Mouse (Mus musculus): ENCODE data around the gene Fnbp1.
A peak's percentile ranks its signal among the peaks of the same experiment; 100 is the strongest.

Gene Fnbp1

DNA sequence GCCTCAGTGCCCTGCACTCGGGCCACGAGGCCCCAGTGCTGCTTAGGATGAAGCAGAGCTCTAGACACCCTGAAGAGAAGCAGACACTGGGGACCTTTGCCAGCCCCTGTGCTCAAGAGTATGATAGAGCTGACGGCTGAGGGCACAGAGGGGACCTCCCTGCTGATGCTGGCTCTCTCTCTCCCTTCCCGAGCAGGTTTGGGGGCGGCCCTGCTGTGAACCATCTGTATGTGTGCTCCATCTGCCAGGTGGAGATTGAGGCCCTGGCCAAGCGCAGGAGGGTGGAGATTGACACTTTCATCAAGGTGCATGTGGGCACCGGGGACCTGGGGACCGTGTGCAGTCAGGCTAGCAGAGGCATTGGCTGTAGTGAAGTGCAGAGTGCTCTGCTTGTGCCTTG lies 123.3 kb downstream of the Fnbp1 start:
- no peak for DNase-seq

- DNase-seq, result no peak
These were observed 124.0 kb downstream of the Fnbp1 start for GRCm38 (mm10) chr2:31017625-31018317.

DNA sequence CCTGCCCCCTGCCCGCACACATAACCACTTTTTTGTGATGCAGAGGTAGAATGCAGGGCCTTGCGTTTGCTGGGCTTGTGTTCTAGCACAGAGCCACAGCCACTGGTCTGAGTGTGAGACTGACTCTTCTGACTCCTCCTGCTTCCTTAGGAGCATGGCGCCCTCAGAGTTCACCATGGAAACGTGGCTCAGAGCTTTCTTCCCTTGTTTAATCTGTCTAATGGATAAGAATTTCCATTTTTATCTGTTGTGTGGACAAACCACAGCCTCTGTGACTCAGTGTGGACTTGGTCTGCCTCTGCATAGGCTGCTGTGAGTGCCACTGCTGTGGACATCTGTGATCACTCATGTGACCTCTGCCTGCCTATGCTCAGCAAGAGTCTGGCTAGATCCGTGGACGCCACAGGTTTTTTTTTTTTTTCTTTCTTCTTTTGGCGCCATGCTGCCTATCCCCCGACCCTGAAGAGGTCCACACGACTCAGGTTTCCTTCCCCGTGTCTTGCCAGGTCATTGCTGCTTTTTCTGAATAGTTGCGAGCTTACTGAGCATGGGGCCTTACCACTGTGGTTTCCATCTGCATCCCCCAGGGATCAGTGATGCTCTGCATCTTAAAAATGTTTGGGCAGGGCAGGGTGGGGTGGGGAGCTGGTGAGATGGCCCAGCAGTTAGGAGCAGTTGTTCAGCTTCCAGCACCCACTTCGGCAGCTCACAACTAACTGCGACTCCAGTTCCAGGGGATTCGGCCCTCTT lies 128.3 kb downstream of the Fnbp1 start:
- no peak for DNase-seq

DNA sequence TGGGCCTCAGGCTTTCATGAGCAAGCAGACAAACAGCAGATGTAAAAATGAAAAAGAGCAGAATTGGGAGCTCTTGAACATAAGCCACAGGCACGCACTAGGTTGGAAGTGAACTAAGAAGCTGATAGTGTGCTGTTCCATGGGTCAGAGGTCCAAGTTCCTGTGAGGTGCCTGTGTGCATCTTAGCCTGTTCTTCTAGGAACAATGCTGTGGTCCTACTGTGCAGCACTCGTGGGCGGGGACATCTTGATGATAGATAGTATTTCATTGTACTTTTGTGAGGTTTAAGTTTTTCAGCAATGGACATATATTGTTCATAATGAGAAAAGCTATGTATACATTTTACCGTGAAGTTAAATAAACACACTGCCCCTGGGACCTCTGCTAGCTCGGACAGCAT lies 134.6 kb downstream of the Fnbp1 start:
- DNase-seq, result no peak

GRCm38 (mm10) chr2:31006434-31006833 lies 135.4 kb downstream of the Fnbp1 start:
- no peak for DNase-seq

- no peak for DNase-seq
These were observed 136.4 kb downstream of the Fnbp1 start for GRCm38 (mm10) chr2:31005453-31005852.

GRCm38 (mm10) chr2:31002857-31003256 lies 139.0 kb downstream of the Fnbp1 start:
- no peak for DNase-seq

DNA sequence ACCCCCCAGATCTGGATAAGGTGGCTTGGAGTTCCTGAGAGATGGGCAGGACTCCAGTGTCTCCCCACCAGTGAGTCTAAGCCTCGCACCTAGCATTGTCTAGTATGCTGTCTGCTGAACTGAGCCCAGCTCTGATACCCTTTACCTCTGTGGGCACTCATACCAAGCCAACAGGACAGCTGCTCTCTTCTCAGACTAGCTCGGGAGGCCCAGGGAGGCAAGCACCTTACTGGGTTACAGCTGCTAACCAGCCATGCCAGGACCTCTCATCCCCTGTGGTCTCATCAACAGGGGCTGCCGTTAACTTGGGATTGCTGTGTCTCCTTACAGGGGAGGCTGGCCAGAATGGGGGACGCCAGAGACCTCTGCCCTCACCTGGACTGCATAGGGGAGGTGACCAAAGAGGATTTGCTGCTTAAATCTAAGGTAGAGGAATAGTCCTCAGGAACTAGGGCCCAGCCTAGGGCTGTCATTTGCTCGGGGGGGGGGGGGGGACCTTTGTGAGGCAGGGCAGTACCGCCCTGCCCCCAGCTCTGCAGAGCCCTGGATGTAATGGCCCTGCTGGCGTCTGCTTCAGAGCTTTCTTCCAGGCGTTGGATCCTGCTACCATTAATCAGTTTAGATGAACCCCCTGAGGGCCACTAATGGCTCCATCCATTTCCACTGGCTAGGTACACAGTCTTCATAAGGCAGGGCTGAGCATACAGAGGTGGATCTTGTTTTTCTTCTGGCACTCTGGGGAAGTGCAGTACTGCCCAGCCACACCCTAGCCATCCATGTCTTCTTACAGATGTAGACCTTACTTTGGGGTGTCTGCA lies 143.2 kb downstream of the Fnbp1 start:
- no peak for DNase-seq

- peak; percentile 86 for DNase-seq
These were observed 146.3 kb downstream of the Fnbp1 start for GRCm38 (mm10) chr2:30995432-30995996.

GRCm38 (mm10) chr2:30994853-30995252 lies 147.0 kb downstream of the Fnbp1 start:
- no peak for DNase-seq

GRCm38 (mm10) chr2:30990221-30990620 lies 151.6 kb downstream of the Fnbp1 start:
- DNase-seq, result no peak

- peak; percentile 86 for DNase-seq
These were observed 156.4 kb downstream of the Fnbp1 start for GRCm38 (mm10) chr2:30985111-30986020.

GRCm38 (mm10) chr2:30983024-30983423 lies 158.8 kb downstream of the Fnbp1 start:
- peak; percentile 33 for DNase-seq

- DNase-seq, result peak; percentile 100
These were observed 159.9 kb downstream of the Fnbp1 start, which contains the start of the genes BC005624 and Usp20 for GRCm38 (mm10) chr2:30981790-30982513. BC005624 (minus strand) TSS chr2:30982201. Usp20 (plus strand) TSS chr2:30982279.
